Mouse (Mus musculus) urinary bladder, postnatal 25 days (tissue): ENCODE measurements at regions not wholly inside any gene's neighbourhood (a gene's known extent, or its start where the extent isn't known, plus 50 kb on each side); places are given as distances from the start of the nearest gene placed in this dataset.
A peak's percentile ranks its signal among the peaks of the same experiment; 100 is the strongest.
"Not testable (repeated sequence)": the region's sequence is repeated elsewhere in the genome, so short reads cannot be mapped to it uniquely, and the experiment has no call there.

ENCODE experiments used
- DNase-seq: peaks from one replicate; pipeline ENCODE4 v3.0.0; 2022; ENCODE audit warnings: low spot score

DNA sequence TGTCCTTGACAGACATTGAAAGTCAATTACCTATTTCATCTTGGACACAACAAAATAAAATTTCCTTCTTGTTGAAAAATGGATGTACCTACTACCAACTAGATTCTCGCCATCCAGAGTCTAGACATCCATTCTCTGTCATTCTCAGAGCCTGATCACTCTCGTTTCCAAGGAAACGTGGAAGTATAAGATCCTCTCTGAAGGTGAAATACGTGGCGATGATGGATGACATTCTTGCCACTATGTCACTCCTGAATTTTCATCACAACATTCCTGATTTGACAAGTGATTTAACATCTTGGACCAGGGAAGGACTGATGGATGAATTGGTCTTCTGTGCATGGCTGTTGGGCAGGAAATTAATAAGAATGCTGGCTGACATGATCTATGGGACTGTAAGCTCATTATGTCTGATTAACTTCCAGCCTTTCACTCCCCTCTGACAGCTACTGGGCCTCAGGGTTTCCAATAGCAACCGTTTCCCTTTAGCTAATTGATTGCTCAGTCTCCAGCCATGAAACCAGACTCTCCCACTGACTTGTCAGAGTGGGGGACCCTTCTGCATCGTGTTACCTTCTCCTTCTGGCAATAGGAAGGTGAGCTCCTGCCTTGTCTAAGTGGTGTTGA is 140.7 kb upstream of the Gm12728 start:
- DNase-seq: no peak

DNA sequence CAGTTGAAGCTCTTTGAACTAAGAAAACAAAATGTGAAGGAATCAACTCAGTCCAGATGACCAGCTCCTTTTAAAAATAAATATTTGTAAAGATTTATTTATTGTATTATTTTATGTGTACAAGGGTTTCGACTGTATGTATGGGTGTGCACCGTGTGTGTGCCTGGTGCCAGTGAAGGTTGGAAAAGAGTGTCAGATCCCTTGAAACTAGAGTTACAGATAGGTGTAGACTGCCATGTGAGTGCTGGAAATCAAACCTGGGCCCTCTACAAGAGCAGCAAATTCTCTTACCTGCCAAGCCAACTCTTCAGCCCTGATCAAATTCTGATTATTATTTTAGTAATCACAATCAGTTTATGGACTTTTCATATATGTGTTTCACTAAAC is 140.2 kb upstream of the Gm12728 start:
- DNase-seq: no peak

GRCm38 (mm10) chr4:105656071-105656655 is 133.5 kb upstream of the Gm12728 start:
- DNase-seq: no peak

GRCm38 (mm10) chr4:105658581-105658980 is 131.1 kb upstream of the Gm12728 start:
- no peak for DNase-seq

- DNase-seq: no peak
Observed at GRCm38 (mm10) chr4:105676690-105677089, 113.0 kb upstream of the Gm12728 start.

- DNase-seq: no peak
Observed at GRCm38 (mm10) chr4:105690716-105691115, 99.0 kb upstream of the Gm12728 start.

DNA sequence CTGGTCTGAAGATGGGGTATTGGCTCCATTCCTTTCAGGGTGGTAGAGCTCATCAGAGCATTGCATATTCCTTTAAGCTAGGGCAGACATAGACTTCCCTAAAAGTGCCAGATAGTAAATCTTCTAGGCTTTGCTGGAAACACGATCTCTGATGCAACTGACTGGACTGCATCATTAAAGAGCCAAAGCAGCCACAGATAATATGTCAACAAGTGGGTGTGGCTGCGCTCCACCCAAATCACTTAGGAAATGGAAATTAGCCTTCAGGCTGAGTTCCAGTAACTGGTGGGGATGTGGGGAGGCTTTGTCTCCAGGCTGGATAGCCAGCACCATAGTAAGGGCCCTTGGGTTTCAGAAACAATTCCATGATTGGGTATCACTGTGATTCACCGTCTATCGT is 97.3 kb upstream of the Gm12728 start:
- DNase-seq: peak; percentile 12

- DNase-seq: no peak
Observed at GRCm38 (mm10) chr4:105695895-105696294, 93.8 kb upstream of the Gm12728 start.

GRCm38 (mm10) chr4:105697123-105697522 is 92.5 kb upstream of the Gm12728 start:
- DNase-seq: no peak

DNA sequence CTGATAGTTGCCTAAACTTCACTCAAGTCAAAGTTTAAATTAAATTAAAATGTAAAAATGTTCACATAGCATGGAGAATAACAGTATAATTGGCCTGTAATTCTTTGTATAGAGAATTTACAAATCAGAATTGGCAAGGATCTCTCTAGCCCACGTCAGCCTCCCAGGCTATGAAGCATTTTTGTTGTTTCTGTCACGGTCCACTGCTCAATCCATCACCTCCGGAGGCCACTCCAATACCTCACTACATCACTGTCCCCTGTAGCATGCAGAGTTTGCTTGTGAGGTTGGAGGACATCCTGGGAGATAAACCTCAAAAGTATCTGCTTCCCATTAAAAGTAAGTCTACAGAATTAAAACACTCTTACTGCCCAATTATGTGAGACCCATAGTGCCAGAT is 87.6 kb upstream of the Gm12728 start:
- DNase-seq: no peak

DNA sequence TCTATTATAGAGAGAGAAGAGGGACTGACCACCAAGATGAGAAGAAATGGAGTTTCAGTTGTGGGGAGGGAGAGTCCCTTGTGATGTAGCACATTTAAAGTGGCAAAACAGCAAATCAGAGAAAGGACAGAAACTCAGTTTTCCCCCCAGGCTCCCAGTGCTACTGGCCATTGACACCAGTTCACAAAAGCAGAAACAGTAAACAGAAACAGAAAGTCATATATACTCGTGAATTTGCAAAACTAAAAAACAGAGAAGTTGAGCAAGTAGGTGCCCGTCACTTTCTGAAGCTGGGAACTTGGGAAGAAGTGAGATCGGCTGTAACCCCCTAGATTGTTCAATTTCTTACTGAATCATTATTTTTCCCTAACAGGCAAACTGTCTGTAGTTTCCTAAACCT is 86.3 kb upstream of the Gm12728 start:
- DNase-seq: no peak

DNA sequence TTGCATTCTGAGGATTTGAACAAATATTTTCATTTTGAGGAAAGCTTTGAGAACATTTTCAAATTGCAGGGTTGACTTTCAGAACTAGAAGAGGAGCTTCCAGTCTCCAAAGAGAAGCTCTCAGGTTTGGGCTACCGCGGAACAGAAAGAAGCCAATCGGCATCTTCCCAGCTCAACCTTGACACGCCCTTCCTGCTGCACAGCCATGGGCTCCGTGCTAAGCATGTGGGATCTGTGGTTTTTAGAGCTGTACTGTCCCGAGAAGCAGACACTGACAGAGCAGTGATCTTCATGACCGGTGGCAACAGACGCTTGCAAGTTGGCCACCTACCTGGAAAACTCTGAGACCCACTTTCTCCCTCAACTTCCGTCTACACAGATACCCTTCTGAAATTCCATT is 85.4 kb upstream of the Gm12728 start:
- DNase-seq: no peak

DNA sequence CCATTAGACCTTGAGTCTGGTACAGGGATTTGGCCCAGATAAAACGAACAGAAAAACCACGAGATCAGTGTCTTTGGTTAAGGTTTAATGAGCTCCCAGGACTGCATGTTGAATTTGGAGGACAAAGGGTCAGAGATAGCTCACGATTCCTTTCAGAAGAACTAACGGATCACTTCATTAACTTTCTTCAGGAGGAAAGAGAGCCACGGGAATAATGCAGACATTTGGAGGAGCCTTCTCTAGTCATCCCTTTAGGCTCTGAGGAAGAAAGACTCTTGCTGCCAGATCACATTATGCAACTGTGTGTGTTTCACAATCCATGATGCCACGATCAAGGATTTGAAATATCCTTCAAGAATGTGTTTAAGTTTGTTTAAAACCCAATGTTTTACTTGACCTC is 83.7 kb upstream of the Gm12728 start:
- peak; percentile 18 for DNase-seq

DNA sequence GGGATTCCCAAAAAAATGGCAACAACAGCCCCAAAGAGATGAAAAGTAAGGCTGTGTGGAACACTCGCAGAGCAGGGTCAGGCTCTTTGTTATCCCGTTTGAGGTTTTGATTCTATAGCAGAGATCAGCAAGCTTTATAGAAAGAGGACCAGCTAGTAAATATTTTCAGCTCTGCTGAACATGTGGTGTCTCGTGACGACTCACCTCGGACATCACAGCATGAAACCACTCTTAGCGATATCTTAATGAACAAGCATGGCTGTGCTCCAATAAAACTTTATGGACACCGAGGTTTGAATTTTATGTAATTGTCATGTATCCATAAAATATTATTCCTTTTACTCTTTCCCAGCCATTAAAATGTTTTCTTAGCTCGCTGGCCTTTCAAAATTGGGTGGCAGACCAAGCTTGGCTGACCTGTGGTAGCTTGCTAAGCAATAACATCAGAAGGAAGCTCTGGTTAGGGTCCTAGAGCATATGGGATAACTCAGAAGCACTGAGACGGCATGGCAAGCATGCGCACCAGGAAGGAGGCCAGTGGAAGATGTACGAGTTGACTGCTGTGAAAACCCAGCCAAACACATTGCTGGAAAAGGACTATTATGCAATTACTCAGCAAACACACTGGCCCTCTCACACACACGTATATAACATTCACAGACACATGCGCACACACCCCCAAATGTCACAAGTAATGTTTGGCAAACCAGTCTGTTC is 81.4 kb upstream of the Gm12728 start:
- no peak for DNase-seq

DNA sequence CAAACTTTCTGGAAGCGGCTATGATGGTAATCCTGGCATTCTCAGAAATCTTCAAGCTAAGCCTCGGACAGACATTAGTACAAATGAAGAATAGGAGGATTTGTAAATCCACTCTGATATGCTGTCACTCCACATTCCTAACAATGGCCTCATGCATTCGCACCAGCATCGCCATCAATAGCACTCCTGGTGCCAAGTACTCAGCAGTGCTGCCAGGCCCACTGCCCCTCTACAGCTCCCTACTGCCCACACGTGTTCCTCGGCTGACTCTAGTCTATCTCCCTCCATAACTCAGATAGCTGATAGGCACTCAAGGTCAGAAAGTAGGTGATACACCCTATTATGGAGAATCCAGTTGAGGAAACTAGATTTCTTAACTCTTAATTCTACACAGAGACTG is 75.7 kb upstream of the Gm12728 start:
- DNase-seq: no peak

DNA sequence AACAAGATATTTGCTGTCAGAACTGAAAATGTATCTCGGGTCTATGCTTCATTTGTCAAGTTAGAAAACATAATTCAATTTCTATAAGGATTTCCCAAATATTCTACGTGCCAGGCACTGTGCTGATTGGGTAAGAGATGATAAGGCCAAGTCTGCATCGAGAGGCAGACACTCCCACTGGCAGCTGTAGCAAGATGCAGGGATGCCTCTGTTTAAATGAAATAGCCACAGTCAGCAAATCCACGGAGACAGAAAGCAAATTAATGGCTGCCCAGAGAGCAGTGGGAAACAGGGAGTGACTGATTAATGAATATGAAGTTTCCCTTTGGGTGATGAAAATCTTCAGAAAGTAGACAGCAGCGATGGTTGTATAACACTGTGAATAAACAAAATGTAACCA is 71.6 kb upstream of the Gm12728 start:
- DNase-seq: no peak

DNA sequence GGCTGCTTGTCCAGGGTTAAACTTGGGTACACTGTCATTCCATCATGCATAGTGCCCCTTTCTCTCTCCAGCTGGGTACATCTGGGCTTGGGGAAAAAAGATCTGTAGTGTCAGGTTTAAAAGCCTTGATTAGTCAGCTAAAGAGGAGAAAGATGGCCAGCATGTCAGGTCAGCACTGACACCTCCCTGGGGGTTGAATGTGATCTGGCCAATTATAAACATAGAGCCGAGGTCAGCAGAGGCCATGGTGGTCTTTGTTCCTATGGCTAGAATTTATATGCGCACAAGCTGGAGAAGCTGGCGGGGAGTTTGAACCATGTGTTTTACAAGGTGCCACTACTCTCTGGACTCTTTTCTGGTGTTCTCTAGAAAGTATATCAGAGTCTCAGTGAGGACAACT is 61.0 kb upstream of the Gm12728 start:
- DNase-seq: no peak

GRCm38 (mm10) chr4:105730900-105731299 is 58.8 kb upstream of the Gm12728 start:
- no peak for DNase-seq

- not testable (repeated sequence) for DNase-seq
Observed at GRCm38 (mm10) chr4:105735116-105735515, 54.6 kb upstream of the Gm12728 start.
